Mouse (Mus musculus) adrenal gland (tissue): ENCODE measurements around the gene Pex7.

ENCODE experiments used
- intact Hi-C: fragments of 180-260 bp; cut with DNase I; formaldehyde crosslinking; loops from one replicate; pipeline ENCODE4 v1.15.1; 2025

Gene Pex7

DNA sequence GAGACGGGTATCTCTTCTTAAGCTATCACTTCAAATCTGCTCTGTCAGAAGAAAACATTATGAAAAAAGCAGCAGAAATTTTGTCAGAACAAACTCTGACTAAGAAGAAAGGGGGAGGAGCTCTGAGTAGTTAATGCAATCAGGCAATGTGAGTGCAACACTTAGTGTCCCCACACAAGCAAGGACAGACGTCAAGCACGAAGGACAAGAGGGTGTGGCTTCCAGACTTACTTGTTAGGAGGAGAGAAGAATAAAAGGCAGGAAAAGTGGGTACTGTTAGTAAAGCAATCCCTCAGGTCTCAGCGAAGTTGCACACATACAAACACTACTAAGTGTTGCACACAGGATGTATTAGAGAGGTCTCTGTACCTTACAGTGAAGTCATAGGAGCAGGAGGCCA is 23.1 kb downstream of the Pex7 start:
- intact Hi-C loops: no loop called here

DNA sequence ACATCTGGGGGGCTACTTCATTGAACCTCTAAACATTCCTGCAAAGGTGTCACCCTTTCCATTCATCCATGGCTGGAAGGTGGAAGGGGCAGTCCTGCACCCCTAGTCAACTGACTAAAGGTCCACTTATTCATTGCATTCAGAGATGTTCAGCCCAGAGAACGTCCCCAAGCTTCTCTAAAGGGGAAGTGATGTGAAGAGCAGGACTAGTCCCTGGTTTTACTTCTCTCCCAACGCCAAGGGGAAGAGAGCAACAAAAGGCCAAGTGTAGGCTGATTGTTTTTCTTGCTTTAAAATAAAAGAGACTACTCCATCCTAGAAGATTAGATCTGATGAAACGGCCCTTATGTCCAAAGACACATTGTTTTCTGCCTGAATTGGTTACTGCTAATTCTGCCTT is 27.1 kb downstream of the Pex7 start:
- intact Hi-C loops: no loop called here

GRCm38 (mm10) chr10:19879161-19879560 is 28.3 kb downstream of the Pex7 start:
- intact Hi-C loops: no loop called here

DNA sequence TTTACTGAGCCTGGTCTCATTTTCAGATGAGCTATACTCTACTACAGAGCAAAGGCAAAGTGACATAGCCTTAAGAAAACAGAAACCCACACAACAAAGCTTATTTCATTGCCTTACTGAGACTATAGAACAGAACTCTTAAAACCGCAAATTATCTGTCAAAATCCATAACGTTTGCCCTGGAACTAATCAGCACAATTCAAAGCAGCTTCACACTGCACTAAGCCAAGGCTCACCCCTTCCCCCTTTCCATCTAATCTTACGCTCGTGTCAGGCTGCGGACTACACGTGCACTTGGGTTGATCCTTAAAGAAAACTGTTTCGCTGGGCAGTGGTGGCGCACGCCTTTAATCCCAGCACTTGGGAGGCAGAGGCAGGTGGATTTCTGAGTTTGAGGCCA is 29.8 kb downstream of the Pex7 start:
- intact Hi-C loops: no loop called here

GRCm38 (mm10) chr10:19877257-19877656 is 30.2 kb downstream of the Pex7 start:
- intact Hi-C loops: no loop called here

DNA sequence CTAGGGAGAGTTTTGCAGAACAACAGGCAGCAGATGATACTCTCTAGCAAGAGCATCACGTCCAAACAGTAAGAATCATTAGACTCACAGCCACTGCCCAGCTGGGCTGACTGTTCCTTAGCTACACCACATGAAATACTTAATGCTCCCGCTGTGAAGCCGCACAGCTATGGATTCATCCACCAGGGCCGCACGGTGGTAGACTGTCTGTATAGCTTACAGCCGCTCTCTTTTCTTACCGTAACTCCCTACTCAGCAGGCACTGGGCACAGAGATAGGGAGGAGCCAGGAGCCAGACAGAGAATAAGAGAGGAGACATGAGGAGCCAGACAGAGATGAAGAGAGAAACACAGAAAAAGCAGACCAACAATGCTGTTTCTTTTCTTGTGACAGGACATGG is 30.8 kb downstream of the Pex7 start:
- intact Hi-C loops: no loop called here

GRCm38 (mm10) chr10:19875346-19875745 is 32.1 kb downstream of the Pex7 start:
- intact Hi-C loops: no loop called here

GRCm38 (mm10) chr10:19855597-19856306 is 51.7 kb downstream of the Pex7 start:
- intact Hi-C loops: no loop called here

- intact Hi-C loops: no loop called here
Observed at GRCm38 (mm10) chr10:19853609-19854008, 53.9 kb downstream of the Pex7 start.

GRCm38 (mm10) chr10:19852776-19853175 is 54.7 kb downstream of the Pex7 start:
- intact Hi-C loops: no loop called here

DNA sequence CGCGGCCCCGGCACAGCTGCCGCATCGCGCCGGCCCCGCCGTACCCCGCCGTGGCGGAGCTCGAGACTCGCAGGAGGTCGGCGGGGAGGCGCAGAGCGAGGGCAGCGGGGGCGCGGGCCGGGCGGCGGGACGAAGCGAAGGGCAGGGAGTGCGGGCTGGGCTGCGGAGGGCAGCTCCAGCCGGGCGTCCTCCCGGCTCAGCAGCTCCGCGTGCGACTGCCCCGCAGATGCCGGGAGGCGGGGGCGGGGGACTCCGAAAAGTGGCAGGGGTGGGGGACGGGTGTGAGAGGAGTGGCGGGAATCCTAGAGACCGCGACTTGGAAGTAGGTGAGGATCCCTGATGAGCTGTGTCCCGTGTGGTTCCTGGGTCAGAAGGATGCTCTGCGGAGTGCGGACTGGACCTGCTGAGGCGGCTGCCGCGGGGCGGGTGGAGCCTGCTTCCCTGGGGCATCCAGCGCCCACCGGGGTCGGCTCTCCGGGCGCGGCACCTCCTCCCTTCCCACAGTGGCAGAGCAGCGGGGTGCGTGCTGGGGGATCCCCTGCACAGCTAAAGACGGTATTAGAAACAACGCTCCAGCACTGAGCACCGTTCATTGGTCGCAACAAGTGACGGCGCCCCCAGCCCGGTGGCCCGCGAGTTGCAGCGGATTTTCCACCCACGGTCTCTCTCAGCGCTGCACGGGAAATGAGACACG is 56.3 kb downstream of the Pex7 start, which contains the start of gene Slc35d3:
Gene Slc35d3 (minus strand): TSS at position 462 of the 694 bp plus-strand sequence.
- intact Hi-C loops: no loop called here

GRCm38 (mm10) chr10:19850544-19850997 is 56.9 kb downstream of the Pex7 start:
- intact Hi-C loops: no loop called here

DNA sequence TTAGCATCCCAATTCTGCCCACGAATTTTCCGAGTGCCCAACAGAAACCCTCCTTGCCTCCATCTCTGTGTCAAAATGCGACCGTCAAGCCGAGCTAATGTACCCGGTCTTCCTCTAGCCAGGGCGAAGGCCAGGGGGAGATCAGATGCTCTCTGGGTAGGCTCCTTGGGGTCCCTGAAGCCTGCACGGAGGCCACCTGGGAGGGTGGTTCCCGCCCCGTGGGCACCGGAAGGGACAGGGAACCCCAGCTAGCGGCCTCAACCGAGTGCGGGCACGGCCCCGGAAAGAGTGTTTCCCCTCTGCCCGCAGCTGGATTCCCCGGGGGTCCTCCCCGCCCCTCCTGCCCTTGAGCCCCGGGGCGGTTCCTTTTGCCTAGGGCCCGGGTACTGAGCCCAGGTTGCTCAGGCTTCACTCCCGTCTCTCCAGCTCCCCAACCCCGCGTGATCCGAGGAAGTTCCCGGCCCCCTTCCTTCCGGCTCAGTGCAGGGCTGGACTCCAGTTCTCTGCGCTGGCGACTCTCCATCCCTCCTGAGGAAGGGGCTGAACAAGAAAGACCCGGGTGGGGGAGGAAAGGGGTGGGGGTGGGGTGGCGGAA is 57.6 kb downstream of the Pex7 start:
- intact Hi-C loops: no loop called here

- intact Hi-C loops: no loop called here
Observed at GRCm38 (mm10) chr10:19848928-19849770, 58.3 kb downstream of the Pex7 start.

DNA sequence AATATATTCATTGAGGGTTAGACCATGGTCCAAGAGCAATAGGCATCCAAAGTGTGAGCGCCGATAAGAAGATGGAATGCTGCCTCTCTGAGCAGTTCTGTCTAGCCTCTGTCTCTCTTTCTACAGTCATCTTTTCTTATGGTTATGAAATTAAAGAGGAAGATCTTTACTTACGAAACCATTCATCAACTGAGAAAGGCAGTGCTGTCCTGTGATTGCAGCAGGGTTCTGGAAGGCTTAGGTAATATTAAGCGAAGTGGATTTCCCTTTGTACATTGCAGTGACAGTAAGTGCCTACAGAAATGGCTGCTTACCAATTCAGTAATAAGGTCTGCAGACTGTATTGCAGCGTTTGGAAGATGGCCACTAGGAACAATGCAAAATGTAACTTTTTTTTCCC is 67.7 kb downstream of the Pex7 start:
- intact Hi-C loops: no loop called here

GRCm38 (mm10) chr10:19835887-19836710 is 71.4 kb downstream of the Pex7 start:
- intact Hi-C loops: no loop called here

DNA sequence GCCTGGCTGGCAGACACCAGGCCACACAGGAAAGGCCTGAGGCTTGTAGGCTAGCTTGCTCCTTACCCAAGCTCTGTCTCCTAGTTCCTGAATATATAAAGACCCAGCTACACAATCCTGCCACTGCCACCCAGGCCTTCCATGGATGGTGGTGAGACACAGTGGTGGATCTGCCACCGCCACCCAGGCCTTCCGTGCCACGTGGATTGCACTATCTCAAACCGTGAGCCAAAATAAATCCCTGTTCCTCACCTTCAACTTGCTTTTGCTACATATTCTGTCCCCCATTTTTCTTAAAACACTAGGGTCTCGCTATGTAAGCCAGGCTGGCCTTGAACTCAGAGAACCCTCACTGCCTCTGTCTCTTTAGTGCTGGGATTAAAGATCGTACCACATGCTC is 73.3 kb downstream of the Pex7 start:
- intact Hi-C loops: no loop called here

GRCm38 (mm10) chr10:19831072-19831849 is 76.2 kb downstream of the Pex7 start:
- intact Hi-C loops: no loop called here

DNA sequence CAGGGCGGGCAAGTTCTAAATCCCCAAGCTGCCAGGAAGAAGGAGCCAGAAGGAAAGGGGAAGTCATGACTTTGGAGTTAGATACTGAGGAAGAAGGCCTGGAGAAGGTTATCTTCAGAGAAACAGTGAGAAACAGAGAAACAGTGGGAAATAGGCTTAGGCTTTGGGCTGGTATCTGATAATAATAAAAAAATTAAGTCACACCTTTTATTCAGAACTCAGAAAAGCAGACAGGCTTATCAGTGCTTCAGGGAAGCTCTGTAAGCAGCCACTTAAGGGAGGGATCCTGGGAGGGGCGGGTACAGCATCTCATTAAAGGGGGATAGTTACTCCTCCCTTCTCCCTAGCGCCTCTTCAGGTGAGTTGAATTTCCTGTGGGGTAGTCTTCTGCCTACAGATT is 86.5 kb downstream of the Pex7 start:
- intact Hi-C loops: no loop called here
